Mouse (Mus musculus): ENCODE results near the gene Cdhr4. TPM values are rescaled to one million over a fixed set of nuclear protein-coding genes. Genes with fewer than 3 reads are reported as not detected.

Gene Cdhr4
- 2.4 and 4.9 TPM in 2 replicates for polyA plus RNA-seq (2012; ENCODE audit: low replicate concordance)

DNA sequence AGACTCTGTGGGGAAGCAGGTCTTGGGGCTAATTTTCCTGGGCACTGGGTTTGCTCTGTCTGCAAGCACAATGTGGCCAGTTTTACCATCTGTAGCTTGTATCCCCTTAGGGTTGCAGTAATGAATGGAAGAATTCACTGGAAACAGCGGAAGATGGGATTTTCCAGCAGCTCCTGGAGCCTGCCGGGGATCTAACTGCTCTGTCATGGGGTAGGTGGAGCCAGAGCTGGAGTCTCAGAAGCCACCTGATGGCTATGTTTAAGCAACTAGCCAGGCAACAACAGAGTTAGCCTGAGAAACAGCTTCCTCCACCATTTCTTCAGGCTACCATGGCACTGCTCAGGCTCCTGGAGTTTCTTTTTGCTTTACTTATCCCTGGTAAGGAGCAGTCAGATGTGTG, at the start of gene Cdhr4:
Gene Cdhr4 (plus strand): TSS at position 301 of the 400 bp plus-strand sequence.

DNA sequence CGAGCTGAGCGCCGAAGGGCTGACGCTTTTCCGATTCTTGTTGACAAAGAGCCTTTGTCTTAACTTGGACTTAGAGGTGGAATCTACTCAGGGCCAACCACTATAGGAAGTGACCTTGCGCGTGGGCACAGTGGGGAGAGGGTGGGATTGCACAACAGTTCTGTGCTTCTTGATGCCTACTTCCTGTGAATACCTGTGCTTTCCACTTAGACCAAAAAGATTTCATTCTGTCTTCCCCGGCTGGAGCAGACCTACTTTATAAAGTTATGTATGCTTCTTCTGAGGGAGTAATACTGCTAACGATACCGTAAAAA, 42.4 kb upstream of the Cdhr4 start, which contains the start of gene Traip:
Gene Traip (plus strand): TSS at position 215 of the 314 bp plus-strand sequence.

GRCm38 (mm10) chr9:107975399-107976386, 16.6 kb upstream of the Cdhr4 start, which contains the start of gene Uba7:
Gene Uba7, plus strand, starts transcription at chr9:107975505.

GRCm38 (mm10) chr9:107982681-107983346, 9.5 kb upstream of the Cdhr4 start, which contains the start of gene Gm20661:
Gene Gm20661, plus strand, starts transcription at chr9:107983058.

DNA sequence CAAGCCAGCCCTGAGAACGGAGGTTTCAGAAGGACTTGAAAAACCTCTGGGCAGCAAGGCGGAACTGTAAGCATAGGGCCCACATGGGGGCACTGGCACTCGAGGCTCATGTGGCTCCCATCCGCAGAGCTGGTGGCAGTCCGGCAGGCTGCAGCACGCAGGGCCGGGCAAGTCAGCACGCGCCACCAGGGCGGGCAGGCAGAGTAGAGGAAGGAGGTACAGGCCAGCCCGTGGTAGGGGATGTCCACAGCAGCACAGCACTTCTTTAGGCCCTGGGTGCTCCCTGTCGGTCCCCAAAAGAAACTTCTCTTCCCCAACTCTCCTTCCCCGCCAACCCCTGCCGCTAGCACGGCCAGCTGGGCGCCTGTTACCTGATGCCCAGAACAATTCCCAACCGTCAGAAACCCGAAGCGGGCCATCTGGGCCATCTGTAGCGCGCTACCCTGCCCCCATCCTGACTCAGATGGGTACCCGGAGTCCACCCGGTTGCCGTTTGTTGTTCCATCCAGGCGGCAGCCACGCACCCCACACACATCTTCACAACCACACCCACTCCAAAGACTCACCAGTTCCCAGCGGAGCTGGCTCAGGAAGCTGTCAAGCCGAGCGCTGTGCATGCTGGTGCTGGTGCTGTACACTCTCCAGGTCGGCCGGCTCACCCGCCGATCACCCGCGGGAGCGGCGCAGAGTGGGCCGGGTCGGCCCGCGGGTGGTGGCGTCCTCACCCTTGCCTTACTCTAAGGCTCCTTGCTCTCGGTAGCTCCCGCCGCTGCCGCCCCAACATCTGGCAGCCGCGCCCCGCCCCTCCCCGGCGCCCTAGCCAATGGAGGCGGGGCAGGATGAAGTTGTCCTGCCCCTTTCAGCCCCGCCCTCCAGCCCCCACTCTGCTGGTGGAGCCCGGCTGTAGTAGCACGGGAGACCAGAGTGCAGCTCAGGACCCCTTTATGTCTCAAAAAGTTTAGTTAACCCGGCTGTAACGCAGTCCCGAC, 6.9 kb upstream of the Cdhr4 start, which contains the start of gene Inka1:
Gene Inka1 (minus strand): TSS at position 749 of the 989 bp plus-strand sequence.

DNA sequence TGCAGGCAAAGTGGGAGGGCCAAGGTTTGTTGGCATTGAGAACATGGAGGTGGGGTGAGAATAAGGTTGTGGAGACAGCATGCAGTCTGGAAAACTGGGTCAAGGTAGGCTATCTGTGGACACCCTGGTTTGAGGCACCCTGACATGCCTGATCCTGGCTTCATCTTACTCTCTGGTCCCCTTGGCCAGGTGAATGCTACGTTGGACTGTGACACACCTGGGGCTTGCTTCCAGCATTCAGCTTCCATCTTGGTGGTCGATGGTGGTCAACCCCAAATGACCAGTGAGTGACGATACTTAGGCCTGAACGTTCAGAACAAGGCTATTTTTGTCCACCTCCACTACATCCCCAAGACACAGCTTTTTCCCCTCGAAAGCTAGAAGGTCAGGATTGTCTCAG, 3.8 kb downstream of the Cdhr4 start, which contains the start of gene Gm20662:
Gene Gm20662 (plus strand): TSS at position 301 of the 400 bp plus-strand sequence.

GRCm38 (mm10) chr9:108001922-108002770, 9.8 kb downstream of the Cdhr4 start, which contains the start of gene Ip6k1:
Gene Ip6k1, plus strand, starts transcription at chr9:108002501.

DNA sequence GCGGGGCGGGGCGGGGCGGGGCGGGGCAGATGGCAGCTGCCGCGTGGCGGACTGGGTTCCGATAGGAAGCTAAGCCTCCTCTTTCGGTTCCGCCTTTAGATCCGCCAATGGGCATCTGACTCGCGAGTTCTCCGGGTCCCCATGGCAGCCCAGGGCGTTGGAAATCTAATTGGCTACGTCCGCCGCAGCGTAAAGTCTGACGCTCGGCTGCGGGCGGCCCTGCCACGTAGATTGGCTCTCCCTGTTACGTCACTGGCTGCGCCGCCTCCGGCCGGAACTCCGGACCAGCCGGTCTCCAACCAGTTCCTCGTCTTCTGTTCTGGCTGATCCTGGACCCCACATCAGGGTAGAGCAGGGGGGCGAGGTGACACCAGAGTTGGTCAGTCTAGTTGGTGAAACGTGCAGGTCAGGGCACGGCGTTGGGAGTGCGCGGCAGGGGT, 56.7 kb downstream of the Cdhr4 start, which contains the start of gene Gmppb:
Gene Gmppb (plus strand): TSS at position 227 of the 440 bp plus-strand sequence.

Other genes with a start within 250 kb of the Cdhr4 start
- gene Rbm5, start 221.5 kb upstream of the Cdhr4 start, polyA plus RNA-seq (2012; ENCODE audit: low replicate concordance) = 23.3 and 38.8 TPM in 2 replicates
- 10.8 and 14.4 TPM in 2 replicates for gene Rbm6, start 119.3 kb upstream of the Cdhr4 start, polyA plus RNA-seq (2012; ENCODE audit: low replicate concordance)
- 14.0 and 30.7 TPM in 2 replicates for gene Mon1a, start 104.3 kb upstream of the Cdhr4 start, polyA plus RNA-seq (2012; ENCODE audit: low replicate concordance)
- 11.4 and 21.0 TPM in 2 replicates for gene Mst1r, start 85.6 kb upstream of the Cdhr4 start, polyA plus RNA-seq (2012; ENCODE audit: low replicate concordance)
- not detected in 2 replicates for gene Actl11, start 64.0 kb upstream of the Cdhr4 start, polyA plus RNA-seq (2012; ENCODE audit: low replicate concordance)
- not detected in 2 replicates for gene Camkv, start 56.8 kb upstream of the Cdhr4 start, polyA plus RNA-seq (2012; ENCODE audit: low replicate concordance)
- 2.7 and 6.5 TPM in 2 replicates for gene Traip, start 42.4 kb upstream of the Cdhr4 start, polyA plus RNA-seq (2012; ENCODE audit: low replicate concordance)
- gene Uba7, start 17.0 kb upstream of the Cdhr4 start, polyA plus RNA-seq (2012; ENCODE audit: low replicate concordance) = 76.8 and 118 TPM in 2 replicates
- gene Gm20661, start 9.4 kb upstream of the Cdhr4 start, polyA plus RNA-seq (2012; ENCODE audit: low replicate concordance) = 0.18 and 0.74 TPM in 2 replicates
- gene Inka1, start 6.6 kb upstream of the Cdhr4 start, polyA plus RNA-seq (2012; ENCODE audit: low replicate concordance) = 50.5 and 70.3 TPM in 2 replicates
- 0.19 and 0.35 TPM in 2 replicates for gene Gm20662, start 3.9 kb downstream of the Cdhr4 start, polyA plus RNA-seq (2012; ENCODE audit: low replicate concordance)
- gene Ip6k1, start 10.0 kb downstream of the Cdhr4 start, polyA plus RNA-seq (2012; ENCODE audit: low replicate concordance) = 72.3 and 72.6 TPM in 2 replicates
- 2.6 and 31.6 TPM in 2 replicates for gene Gmppb, start 56.7 kb downstream of the Cdhr4 start, polyA plus RNA-seq (2012; ENCODE audit: low replicate concordance)
- 0.14 and 1.2 TPM in 2 replicates for gene Amigo3, start 60.7 kb downstream of the Cdhr4 start, polyA plus RNA-seq (2012; ENCODE audit: low replicate concordance)
- gene Mst1, start 87.9 kb downstream of the Cdhr4 start, polyA plus RNA-seq (2012; ENCODE audit: low replicate concordance) = 8.1 and 8.2 TPM in 2 replicates
- gene Rnf123, start 90.8 kb downstream of the Cdhr4 start, polyA plus RNA-seq (2012; ENCODE audit: low replicate concordance) = 173 and 722 TPM in 2 replicates
- gene Apeh, start 102.1 kb downstream of the Cdhr4 start, polyA plus RNA-seq (2012; ENCODE audit: low replicate concordance) = 69.6 and 170 TPM in 2 replicates
- gene Bsn, start 197.9 kb downstream of the Cdhr4 start, polyA plus RNA-seq (2012; ENCODE audit: low replicate concordance) = 1.0 and 3.3 TPM in 2 replicates